Mouse (Mus musculus) B cell, adult 62 days (primary cell): ENCODE results near the gene Set. TPM values are rescaled to one million over a fixed set of nuclear protein-coding genes. Genes with fewer than 3 reads are reported as not detected.

Source experiments
- total RNA-seq: library from RNA; stranded (reverse); gene quantifications from 4 replicates; pipeline ENCODE4 v1.2.4, GENCODE M21; 2023

The Set gene
- 248 to 281 TPM (median 262 TPM) in 4 replicates for total RNA-seq

GRCm38 (mm10) chr2:30057223-30057904 lies at the start of gene Set:
Set (plus strand) TSS chr2:30057378.

DNA sequence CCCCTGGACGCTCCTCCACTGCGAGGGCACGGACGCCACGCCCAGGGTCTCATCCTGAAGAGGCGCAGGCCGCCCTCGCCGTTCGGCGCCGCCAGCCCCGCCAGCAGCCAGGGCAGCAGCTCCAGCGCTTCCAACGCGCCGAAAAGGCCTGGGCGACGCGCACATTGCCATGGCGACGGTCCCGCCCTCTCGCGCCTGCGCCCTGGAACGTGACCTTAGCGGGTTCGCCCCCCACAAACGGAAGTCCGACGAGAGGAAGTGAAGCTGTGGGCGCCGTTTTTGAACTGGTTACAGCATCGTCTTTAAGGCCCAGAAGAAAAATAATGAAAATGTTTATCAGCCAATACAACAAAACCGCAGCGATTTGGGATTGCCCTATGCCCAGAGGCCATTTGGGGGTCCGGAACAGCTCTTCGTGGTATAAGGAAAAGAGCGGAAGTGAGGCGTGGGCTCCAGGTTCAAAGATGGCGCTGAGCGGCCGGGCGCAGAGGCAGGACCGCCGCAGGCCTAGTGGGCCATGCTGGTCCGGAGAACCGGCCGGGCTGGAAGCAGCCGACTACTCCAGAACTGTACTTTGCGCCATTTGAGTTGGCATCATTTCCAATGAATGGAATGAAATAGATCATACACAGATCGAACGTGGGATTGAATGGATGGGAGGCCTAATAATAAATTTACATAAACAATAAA lies 8.3 kb upstream of the Set start, which contains the start of gene Wdr34:
Gene Wdr34, minus strand, starts transcription at position 183 of the 690 bp plus-strand sequence.

GRCm38 (mm10) chr2:30077502-30078348 lies 20.5 kb downstream of the Set start, which contains the start of gene Pkn3:
Pkn3 (plus strand) TSS chr2:30077684.

DNA sequence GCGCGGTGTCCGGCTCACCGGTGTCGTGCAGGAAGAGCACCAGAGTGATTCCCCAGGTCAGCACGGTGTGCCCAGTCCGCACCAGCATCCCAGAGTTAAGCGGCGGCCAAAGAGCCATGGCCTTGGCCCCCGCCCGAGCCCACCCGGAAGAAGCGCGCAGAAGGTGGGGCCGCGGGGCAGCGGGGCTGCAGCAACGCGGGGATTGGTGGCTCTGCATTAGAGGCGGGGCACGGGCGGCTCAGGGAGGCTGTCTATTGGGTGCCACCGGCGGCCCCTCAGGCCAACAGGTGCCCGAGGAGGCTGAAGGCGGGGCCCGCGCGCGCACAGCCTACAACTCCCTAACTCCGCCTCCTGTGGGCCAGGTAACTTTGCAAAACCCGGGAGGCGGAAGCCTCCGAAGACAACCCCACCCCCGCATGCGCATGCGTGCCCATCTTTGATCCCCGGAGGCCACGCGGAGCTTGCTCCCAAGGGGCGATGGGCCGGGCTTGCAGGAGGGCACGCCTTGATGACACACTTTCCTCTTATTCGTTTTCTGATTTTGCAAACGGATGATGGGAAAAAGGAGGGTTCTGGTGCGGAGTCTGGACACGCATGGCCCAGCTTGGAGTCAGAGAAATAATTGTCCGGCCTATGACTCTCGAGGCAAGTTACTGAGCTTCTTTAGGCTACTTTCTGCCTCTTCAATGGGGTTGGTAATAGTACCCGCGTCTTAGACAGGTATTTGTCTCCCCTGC lies 36.5 kb downstream of the Set start, which contains the start of gene Zdhhc12:
Gene Zdhhc12, minus strand, starts transcription at position 178 of the 737 bp plus-strand sequence.

Other genes starting within 250 kb of the Set start
- 49.0 to 56.9 TPM (median 51.0 TPM) in 4 replicates for gene Urm1, start 237.3 kb upstream of the Set start, total RNA-seq
- 1.5 to 3.9 TPM (median 1.9 TPM) in 4 replicates for gene Cercam, start 188.2 kb upstream of the Set start, total RNA-seq
- 102 to 113 TPM (median 103 TPM) in 4 replicates for gene Odf2, start 168.2 kb upstream of the Set start, total RNA-seq
- gene Gle1, start 122.0 kb upstream of the Set start, total RNA-seq = 70.7 to 89.4 TPM (median 75.9 TPM) in 4 replicates
- 289 to 315 TPM (median 302 TPM) in 4 replicates for gene Sptan1, start 91.8 kb upstream of the Set start, total RNA-seq
- 0.45 to 3.2 TPM (median 2.0 TPM) in 4 replicates for gene Wdr34, start 8.5 kb upstream of the Set start, total RNA-seq
- 0.88 to 2.3 TPM (median 1.7 TPM) in 4 replicates for gene Pkn3, start 20.3 kb downstream of the Set start, total RNA-seq
- gene Zdhhc12, start 36.3 kb downstream of the Set start, total RNA-seq = 13.0 to 18.0 TPM (median 14.9 TPM) in 4 replicates
- gene Zer1, start 67.2 kb downstream of the Set start, total RNA-seq = 70.4 to 76.3 TPM (median 73.3 TPM) in 4 replicates
- 31.5 to 43.7 TPM (median 37.2 TPM) in 4 replicates for gene Tbc1d13, start 76.4 kb downstream of the Set start, total RNA-seq
- 9.1 to 10.6 TPM (median 9.8 TPM) in 4 replicates for gene Endog, start 114.1 kb downstream of the Set start, total RNA-seq
- 21.7 to 24.0 TPM (median 22.9 TPM) in 4 replicates for gene Spout1, start 121.1 kb downstream of the Set start, total RNA-seq
- 3.4 to 7.6 TPM (median 6.2 TPM) in 4 replicates for gene Kyat1, start 148.5 kb downstream of the Set start, total RNA-seq
- gene Lrrc8a, start 180.3 kb downstream of the Set start, total RNA-seq = 26.3 to 31.2 TPM (median 29.3 TPM) in 4 replicates
- gene Gm28035, start 183.2 kb downstream of the Set start, total RNA-seq = 2.3 to 4.4 TPM (median 4.1 TPM) in 4 replicates
- 6.1 to 8.7 TPM (median 7.0 TPM) in 4 replicates for gene Phyhd1, start 208.8 kb downstream of the Set start, total RNA-seq
- 5.4 TPM in 1 of 4 replicates, not detected in the others for gene Gm28038, start 223.7 kb downstream of the Set start, total RNA-seq
- 8.9 to 11.2 TPM (median 10.7 TPM) in 4 replicates for gene Dolk, start 229.0 kb downstream of the Set start, total RNA-seq
- 42.9 to 59.6 TPM (median 52.2 TPM) in 4 replicates for gene Nup188, start 229.0 kb downstream of the Set start, total RNA-seq